Mouse (Mus musculus) ES-E14 (cell line): ENCODE data around the gene Pla1a.

Experiments used
- CHD2 ChIP-seq: IDR thresholded peaks from 2 replicates; pipeline ENCODE4 v1.6.1; 2014; ENCODE audit warnings: mild to moderate bottlenecking, low read depth, low read length, inconsistent platforms
- HCFC1 ChIP-seq: IDR thresholded peaks from 2 replicates; pipeline ENCODE4 v1.6.1; 2012; ENCODE audit warnings: low read length, inconsistent platforms, borderline replicate concordance; ENCODE audit not compliant: insufficient read depth
- MAFK ChIP-seq: IDR thresholded peaks from 2 replicates; pipeline ENCODE4 v1.6.1; 2014; ENCODE audit warnings: mild to moderate bottlenecking, low read depth, low read length, inconsistent platforms; ENCODE audit not compliant: insufficient read depth
- ZC3H11A ChIP-seq: IDR thresholded peaks from 2 replicates; pipeline ENCODE4 v1.6.1; 2012; ENCODE audit warnings: low read depth, mild to moderate bottlenecking, inconsistent platforms, low read length, borderline replicate concordance
- ZNF384 ChIP-seq: IDR thresholded peaks from 2 replicates; pipeline ENCODE4 v1.6.1; 2012; ENCODE audit warnings: low read depth, low read length, inconsistent platforms

- TF ChIP-seq ZC3H11A (no peak), ZNF384 (no peak), CHD2 (no peak), MAFK (no peak), HCFC1 (no peak)
Measured at GRCm38 (mm10) chr16:38450707-38451106, 17.8 kb upstream of the Pla1a start.
